Mouse (Mus musculus) spleen, adult 2 months (tissue): ENCODE measurements at regions not wholly inside any gene's neighbourhood (a gene's known extent, or its start where the extent isn't known, plus 50 kb on each side); places are given as distances from the start of the nearest gene placed in this dataset.

Experiments
- DNase-seq, 2 experiments: peaks; one replicate each; pipeline versions ENCODE4 v3.0.0 to v3.0.0-alpha.2; 2012 to 2021; ENCODE audit warnings: low spot score in 2 of 2, low read depth in 1 of 2
- H3K27ac ChIP-seq: fragments of 200-500 bp; 2 replicates; pipeline ENCODE4 v1.5.1; 2012; ENCODE audit warnings: low read length, inconsistent platforms; ENCODE audit not compliant: insufficient read depth
- H3K27me3 ChIP-seq: fragments of 200-500 bp; 2 replicates; pipeline ENCODE4 v1.6.1; 2012; ENCODE audit warnings: mild to moderate bottlenecking, moderate library complexity, low read length, inconsistent platforms; ENCODE audit not compliant: control insufficient read depth, insufficient read depth
- H3K36me3 ChIP-seq: fragments of 200-500 bp; 2 replicates; pipeline ENCODE4 v1.6.1; 2012; ENCODE audit warnings: mild to moderate bottlenecking, low read length, inconsistent platforms; ENCODE audit not compliant: control insufficient read depth, insufficient read depth
- H3K4me1 ChIP-seq: fragments of 200-500 bp; 2 replicates; pipeline ENCODE4 v1.6.1; 2011; ENCODE audit warnings: inconsistent platforms; ENCODE audit not compliant: control insufficient read depth, insufficient read depth, insufficient read length
- H3K4me3 ChIP-seq: fragments of 200-500 bp; 2 replicates; pipeline ENCODE4 v1.5.1; 2011; ENCODE audit warnings: mild to moderate bottlenecking, inconsistent platforms; ENCODE audit not compliant: insufficient read depth, insufficient read length; ENCODE audit errors: extremely low read depth
- CTCF ChIP-seq: fragments of 200-500 bp; IDR thresholded peaks from 2 replicates; pipeline ENCODE4 v1.5.1; 2011; ENCODE audit warnings: mild to moderate bottlenecking, inconsistent platforms; ENCODE audit not compliant: insufficient read depth, insufficient read length, insufficient replicate concordance; ENCODE audit errors: extremely low read depth
- POLR2A ChIP-seq: fragments of 200-500 bp; IDR thresholded peaks from 2 replicates; pipeline ENCODE4 v1.6.1; 2011; ENCODE audit warnings: low read depth, low read length, inconsistent platforms
- WGBS: fragments of 180-500 bp; shearing (Covaris S2); methylation state at CpG from one replicate; pipeline ENCODE4 v1.1.7; 2018; 5-methylcytosine and 5-hydroxymethylcytosine counted together

DNA sequence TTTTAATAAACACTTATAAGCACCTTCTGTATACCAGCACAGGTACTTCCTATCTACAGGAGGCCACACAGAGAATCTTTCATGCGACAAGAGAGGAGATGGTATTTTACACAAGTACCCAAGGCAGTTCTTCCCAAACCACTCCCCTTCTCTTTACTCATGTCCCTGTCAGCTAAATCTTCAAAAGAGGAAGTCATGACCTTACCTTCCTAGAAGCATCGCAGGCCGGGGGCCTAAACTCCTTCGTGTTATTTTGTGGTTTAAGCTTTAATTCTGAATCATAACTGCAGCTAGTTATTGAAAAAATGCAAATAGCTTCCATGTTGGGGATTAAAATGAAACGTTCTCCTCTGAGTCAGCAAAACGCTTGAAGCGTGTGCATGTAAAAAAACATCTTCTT, 139.2 kb downstream of the Maf start:
- no peak for DNase-seq
- Histone ChIP-seq H3K4me3 (no peak overlapping the region), H3K27ac (no peak overlapping the region), H3K4me1 (no peaks in the 10 kb centered on the region), H3K36me3 (no peaks in the 10 kb centered on the region), H3K27me3 (no peaks in the 10 kb centered on the region)
- WGBS: 14% methylated on average over 7 of the region's 7 CpGs
- TF ChIP-seq CTCF: no peak
- TF ChIP-seq POLR2A: no peak

GRCm38 (mm10) chr8:115565768-115566167, 141.8 kb downstream of the Maf start:
- WGBS: 84% methylated on average over 5 of the region's 5 CpGs

DNA sequence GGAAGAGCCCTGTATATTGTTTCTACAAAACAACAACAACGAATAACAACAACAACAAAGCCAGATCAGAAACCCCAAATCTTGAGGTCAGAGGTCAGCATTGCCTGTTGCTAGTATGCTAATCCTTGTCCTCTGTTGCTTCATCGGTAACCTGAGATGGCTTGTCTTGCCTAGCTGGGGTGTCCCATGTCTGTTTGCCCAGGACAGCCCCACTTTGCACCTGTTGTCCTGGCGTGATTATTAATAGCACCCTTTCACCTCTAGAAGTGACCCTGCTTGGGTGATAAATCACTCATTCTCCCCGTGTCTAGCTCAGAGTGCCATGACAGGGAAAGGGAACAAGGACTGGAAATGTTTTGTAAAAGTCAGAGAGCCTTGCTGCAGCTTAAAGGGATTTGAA, 145.2 kb downstream of the Maf start:
- H3K27ac ChIP-seq: no peak overlapping the region
- TF ChIP-seq POLR2A: no peak
- no peak for TF ChIP-seq CTCF
- H3K4me1 ChIP-seq: no peaks in the 10 kb centered on the region
- H3K27me3 ChIP-seq: no peaks in the 10 kb centered on the region
- WGBS: 67% methylated on average over 4 of the region's 4 CpGs
- no peak for DNase-seq
- no peak overlapping the region for H3K4me3 ChIP-seq
- no peaks in the 10 kb centered on the region for H3K36me3 ChIP-seq

More at GRCm38 (mm10) chr8:115565768-115566167, 141.8 kb downstream of the Maf start:
- DNase-seq: no peak
- TF ChIP-seq POLR2A: no peak
- no peak for TF ChIP-seq CTCF
- no peak overlapping the region for H3K4me3 ChIP-seq
- H3K36me3 ChIP-seq: no peaks in the 10 kb centered on the region
- H3K4me1 ChIP-seq: no peaks in the 10 kb centered on the region
- no peak overlapping the region for H3K27ac ChIP-seq
- H3K27me3 ChIP-seq: no peaks in the 10 kb centered on the region

DNA sequence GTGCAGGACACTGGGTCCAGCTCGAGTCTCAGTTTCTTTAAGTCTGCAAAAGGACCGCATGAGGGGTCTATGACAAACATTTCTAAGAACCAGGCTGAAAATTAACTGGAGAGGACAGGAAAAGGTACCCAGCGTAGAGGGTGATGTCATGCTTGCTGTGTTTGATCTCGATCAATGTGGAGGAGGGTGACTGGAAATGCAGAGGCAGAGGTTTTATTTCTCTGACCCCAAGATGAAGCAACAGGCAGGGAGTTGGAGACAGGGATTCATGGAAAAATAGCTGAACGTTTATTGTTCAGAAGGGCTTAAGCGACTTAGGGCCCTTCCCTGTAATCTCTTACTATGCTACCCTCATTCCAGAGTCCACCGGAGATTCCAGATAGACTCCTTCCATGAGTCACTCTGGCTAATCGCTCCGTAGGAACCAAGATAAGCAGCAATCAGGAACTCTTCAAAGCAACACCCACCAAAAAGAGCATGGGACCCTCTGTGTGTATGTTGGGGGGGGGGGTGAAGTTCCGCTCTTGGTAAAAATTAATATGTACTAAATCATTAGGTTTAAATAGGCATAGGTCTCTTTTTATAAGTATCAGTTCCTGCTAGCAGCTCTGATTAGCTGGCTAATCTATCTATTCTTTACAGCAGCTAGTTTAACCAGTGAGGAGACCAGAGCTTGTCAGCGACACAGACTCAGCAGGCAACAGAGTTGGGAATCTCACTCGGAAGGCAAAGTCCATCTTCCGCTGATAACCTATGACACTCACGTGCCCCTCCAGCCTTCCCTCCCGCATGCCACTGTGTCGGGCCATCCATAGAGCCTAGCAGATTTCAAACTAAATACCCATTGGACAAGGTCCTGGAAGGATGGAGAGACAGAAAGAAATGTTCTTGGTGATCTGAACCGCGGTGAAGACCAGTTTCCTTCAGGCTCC, 146.3 kb downstream of the Maf start:
- TF ChIP-seq CTCF (no peak), POLR2A (no peak)
- WGBS: 92% methylated on average over 18 of the region's 18 CpGs
- Histone ChIP-seq H3K4me1 (no peaks in the 10 kb centered on the region), H3K4me3 (no peak overlapping the region), H3K27ac (no peak overlapping the region), H3K27me3 (no peaks in the 10 kb centered on the region), H3K36me3 (no peaks in the 10 kb centered on the region)
- no peak for DNase-seq

- no peak overlapping the region for H3K27ac ChIP-seq
- no peaks in the 10 kb centered on the region for H3K36me3 ChIP-seq
- no peaks in the 10 kb centered on the region for H3K4me1 ChIP-seq
- 20% methylated on average over 5 of the region's 5 CpGs for WGBS
- no peak overlapping the region for H3K4me3 ChIP-seq
- no peaks in the 10 kb centered on the region for H3K27me3 ChIP-seq
- TF ChIP-seq POLR2A (no peak), CTCF (no peak)
- DNase-seq: no peak
These were observed 152.1 kb downstream of the Maf start for GRCm38 (mm10) chr8:115555452-115555851.

GRCm38 (mm10) chr8:115554185-115554584, 153.4 kb downstream of the Maf start:
- H3K4me3 ChIP-seq: no peak overlapping the region
- DNase-seq: no peak
- 89% methylated on average over 5 of the region's 5 CpGs for WGBS
- no peaks in the 10 kb centered on the region for H3K27me3 ChIP-seq
- no peaks in the 10 kb centered on the region for H3K36me3 ChIP-seq
- TF ChIP-seq POLR2A (no peak), CTCF (no peak)
- no peaks in the 10 kb centered on the region for H3K4me1 ChIP-seq
- no peak overlapping the region for H3K27ac ChIP-seq

DNA sequence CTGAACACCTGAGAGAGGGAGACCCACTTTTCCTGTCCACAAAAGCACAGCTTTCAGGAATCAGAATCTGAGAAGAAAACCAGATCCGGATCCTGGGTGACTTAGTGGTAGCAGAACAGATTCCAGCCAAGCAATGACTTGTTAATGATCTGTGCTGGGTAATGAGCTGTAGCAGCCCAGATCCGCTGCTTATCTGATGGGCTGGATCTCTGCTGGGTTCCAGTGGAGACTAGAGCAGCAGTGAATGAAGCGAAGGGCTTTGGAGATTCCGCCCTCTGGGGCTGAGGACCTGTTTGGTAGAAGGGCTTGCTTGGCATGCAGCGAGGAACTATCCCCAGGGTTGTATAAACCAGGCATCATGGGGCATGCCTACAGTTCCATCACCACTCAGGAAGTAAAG, 156.3 kb downstream of the Maf start:
- Histone ChIP-seq H3K27ac (no peak overlapping the region), H3K36me3 (no peaks in the 10 kb centered on the region), H3K4me1 (no peaks in the 10 kb centered on the region), H3K4me3 (no peak overlapping the region), H3K27me3 (no peaks in the 10 kb centered on the region)
- 94% methylated on average over 5 of the region's 5 CpGs for WGBS
- TF ChIP-seq POLR2A: no peak
- TF ChIP-seq CTCF: no peak
- no peak for DNase-seq
